Mouse (Mus musculus) spleen, adult 12 weeks (tissue): ENCODE measurements at regions not wholly inside any gene's neighbourhood (a gene's known extent, or its start where the extent isn't known, plus 50 kb on each side); places are given as distances from the start of the nearest gene placed in this dataset.

Experiments used
- DNase-seq: peaks from one replicate; pipeline ENCODE4 v3.0.0; 2022; ENCODE audit warnings: low spot score

DNA sequence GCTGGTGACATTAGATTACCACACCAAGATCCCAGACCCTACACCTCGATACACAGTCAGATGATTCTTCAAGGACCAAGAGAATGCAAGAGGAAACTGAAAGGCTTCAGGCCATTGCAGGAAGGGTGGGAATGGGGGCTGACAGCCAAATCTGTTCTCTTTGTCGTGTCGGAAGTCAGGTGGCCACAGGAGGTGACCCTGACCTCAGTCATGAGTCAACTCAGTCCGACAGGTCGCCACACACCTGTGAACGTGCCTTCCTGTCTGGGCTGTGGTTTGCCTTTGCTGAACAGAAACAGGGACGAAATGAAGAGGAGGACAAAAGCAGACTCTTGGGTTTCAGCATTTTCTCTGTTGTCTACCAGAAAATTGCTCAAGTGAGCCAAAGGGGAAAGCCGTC is 318.3 kb upstream of the Gm26657 start:
- no peak for DNase-seq

DNA sequence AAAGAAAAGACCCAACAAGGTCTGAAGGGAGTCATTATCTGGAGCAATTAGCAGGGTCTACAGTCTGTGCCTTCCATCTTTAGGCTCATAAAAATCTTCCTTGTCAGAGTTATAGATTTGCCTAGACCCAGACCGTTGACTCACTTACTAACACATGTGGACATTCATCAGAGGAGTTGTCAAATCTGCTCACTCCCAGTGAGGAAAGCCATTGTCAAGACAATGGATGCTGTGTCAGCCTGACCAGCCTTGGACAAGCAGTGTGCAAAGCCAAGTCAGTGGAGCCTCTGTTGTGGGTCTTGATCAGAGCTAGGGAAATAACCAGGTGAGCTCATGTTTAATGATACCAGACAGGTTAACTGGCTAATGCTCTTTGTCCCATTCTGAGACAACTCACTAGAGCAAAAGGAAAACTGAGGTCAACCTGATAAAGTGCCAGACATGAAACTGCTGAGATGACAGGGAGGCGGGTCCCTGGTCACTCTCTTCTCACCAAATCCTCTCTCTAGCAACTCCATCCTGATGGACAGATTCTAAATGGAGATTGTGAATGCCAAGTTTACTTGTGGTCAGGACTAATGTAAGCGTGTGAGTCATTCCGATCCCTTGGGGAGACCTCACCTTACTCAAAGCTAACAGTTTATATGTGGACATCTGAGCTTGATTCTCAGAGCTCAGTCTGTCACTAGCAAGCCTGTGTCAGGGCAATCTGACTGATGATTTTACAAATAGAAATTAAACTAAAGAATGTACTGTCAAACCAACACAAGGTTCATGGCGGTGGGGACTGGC is 320.6 kb upstream of the Gm26657 start:
- no peak for DNase-seq

DNA sequence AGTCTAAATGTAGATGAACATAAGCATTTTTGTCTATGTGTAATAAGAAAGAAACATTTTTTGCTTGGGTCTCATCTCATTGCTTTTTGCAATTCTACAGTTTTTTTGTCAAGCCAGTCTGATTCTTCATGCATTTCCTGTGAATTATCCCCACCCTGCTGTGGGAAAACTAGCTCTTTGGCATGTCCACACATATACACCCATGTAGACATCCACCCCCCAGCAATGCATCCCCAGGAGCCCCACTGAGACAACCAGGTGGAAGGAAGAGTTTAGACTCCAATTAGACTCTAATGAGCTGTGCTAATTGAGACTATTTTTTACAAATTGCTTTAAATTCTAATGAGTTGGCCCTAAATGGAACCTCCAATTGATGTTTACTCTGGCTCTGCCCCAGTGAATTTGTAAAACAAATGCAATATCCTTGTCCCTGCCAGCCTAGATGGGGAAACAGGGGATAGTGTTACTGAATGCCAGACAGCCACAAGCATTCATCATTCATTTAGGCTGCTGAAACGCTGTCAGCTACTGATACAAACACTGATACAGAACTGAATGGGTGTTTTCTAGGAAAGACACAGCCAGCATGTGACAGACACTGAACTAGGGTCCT is 328.7 kb upstream of the Gm26657 start:
- no peak for DNase-seq

DNA sequence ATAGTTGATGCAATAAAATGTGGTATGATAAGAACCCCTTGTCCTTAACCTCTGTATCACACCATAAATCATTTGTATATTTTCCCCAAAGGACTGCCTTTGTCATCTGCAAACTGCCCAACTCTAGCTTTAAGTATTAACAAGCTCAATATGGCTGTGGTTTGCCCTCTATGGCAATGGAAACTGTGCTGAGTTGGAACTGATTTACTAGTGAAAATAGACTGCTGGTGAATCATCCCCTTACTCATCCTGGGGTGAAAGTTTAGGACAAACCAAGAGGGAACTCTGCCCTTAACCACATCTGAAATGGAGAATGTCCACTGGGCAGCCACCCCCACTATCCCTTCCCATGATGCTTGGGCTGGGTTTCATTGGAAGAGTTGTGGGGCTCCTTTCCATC is 346.1 kb upstream of the Gm26657 start:
- no peak for DNase-seq

DNA sequence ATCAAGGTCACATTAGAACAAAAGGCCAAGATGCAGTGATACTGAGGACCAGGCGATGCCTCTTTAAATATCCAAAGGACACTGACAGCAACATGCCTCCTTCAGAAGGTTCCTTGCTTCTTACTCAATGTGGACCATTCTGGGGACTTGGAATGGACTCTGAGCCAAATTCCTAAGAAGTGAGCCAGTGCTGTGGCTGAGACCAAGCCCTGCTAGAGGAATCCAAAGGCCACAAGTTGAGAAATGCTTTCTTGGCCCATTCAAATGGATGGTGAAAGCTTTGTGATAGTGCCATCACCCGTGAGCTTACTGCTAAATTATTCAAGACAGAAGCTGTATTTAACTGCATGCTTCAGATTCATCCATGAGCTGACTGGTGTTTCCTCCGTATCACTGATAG is 352.8 kb upstream of the Gm26657 start:
- DNase-seq = no peak

DNA sequence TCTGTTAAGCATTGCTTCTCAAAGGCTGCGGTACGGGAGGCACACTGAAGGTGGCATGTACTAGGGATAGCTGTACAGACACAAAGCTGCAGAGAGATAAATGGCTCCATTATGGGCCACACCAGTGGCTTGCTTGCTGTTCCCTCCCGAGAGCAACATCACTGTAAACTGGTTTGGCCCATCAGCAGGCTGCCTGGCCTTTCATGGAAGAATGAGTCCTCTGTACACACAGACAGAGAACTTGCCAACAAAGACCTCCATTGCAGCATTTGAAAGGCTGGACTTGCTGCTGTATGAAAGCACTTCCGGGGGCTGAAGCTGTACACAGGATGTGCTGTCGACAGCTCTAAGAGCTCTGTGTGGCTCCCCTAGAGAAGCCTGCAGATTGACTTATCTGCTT is 364.1 kb upstream of the Gm26657 start:
- no peak for DNase-seq

DNA sequence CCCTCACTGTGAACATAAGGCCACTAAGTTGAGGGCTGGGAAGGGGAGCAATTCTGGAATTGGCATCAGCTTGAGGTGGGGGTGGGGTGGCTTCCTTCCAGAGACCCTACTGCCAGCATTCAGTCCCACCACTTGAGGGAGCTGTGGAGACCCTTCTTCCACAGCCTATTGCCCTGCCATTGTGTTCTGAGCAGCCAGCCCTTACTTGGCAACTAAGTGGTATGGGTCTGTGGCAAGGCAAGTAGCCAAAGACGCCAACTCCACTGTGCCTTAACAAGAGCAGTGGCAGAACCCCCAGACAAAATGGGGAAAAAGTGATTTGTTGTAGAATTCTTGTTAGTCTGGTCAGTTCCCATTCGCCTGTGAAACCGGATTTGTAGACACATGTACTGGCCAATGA is 365.4 kb upstream of the Gm26657 start:
- no peak for DNase-seq

DNA sequence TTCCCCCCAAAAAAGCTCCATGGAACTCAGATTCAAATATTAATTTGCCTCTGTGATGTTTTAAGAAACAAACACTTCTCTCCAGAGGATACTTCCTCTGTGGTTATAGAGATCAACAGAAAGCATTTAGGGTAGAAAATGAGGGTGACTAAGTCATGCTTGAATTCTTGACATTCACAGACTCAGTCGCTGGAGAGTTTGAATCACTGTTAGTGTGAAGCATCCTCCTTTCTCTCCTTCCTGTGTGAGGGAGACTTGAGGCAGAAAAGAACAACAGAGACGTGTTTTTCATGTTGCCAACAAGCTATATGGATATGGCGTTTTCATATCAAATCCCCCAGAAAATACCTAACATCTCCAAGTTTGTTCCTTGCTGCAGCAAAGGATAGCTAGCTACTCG is 366.1 kb upstream of the Gm26657 start:
- no peak for DNase-seq

DNA sequence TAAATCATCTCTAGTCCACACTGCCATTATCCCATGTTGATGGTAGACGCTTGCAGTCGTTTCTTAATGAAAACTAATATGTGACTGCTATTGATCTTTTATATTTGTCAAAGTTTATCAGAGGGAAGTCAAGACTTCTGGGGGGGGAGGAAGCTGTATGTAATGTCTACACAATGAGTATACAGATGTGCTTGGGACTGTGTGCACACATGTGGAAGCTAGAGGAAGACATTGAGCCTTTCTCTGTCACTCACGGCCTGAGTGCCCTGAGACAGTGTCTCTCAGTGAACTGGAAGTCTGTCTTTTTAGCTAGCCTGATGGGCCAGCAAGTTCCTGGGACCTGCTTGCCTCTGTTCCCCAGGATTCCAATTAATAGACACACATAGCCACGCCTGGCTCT is 366.7 kb upstream of the Gm26657 start:
- no peak for DNase-seq

DNA sequence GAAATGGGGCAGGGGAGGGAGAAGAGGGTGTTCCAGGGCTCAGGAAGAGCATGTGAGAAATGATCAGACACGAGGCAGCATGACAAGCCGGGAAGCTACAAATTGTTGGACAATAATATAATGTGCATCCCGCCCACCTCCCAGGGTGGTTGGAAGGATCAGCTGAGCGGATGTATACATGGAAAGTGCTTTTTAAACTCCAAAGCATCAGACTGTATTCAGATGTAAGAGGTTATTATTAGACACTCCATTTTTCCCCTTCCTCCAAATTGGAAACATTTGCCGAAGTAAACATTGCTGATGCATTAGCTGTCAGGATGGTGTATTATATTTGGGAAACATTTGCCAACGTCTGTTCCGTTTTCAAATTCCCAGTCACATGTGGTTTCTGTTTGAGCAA is 367.2 kb upstream of the Gm26657 start:
- no peak for DNase-seq

DNA sequence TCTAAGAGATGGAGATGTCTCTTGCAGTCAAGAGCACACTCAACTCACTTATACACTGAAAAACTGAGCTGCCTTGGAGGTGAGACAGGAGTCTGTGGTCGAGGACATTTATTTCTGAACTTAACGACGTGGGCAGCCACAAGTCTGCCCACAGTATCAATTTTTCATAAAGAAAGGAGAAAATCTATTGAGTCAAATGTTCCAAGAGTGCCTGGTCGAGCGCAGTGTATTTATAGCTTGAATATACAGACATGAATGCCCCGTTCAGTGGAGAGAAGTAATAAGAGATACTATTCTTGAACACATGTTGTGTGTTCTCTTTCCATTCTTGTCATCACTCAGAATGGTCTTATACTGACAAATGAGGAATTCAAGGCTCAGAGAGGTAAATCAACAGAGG is 375.3 kb upstream of the Gm26657 start:
- no peak for DNase-seq

DNA sequence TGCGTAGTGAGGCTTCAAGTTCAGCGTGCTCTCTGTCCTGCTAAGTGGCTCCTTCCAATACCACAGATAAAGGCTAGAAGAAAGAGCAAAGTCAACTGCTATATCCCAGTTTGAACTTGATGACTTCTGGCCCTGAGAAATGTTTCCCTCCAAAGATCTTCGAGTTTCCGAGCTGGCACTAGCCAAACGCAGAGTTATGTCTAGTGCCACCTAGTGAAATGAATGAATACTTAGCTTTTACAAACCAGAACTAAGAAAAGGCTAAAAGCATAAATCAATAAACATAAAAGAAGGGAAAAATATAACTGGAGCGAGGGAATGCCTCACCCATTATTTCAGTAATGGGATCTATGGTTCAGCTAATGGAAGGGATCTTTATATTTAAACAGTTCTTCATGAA is 377.7 kb upstream of the Gm26657 start:
- no peak for DNase-seq

DNA sequence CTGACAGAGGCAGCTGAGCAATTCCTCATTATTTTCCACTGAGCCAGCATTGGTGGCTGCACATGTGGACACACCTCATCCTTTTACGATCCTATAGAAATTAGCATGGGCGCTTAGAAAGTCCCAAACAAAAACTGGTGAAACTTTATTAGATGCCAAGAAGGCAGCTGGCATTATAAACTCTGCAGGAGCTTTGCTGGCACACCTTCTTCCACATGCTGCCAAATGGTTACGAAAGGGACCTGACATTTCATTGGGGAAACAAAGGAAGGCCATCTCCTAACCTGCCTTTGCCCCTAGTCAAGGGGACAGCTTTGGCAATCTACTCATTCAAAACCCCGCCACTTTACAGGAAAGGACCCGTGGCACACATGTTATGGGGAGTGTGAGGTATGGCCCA is 390.7 kb upstream of the Gm26657 start:
- DNase-seq = no peak

DNA sequence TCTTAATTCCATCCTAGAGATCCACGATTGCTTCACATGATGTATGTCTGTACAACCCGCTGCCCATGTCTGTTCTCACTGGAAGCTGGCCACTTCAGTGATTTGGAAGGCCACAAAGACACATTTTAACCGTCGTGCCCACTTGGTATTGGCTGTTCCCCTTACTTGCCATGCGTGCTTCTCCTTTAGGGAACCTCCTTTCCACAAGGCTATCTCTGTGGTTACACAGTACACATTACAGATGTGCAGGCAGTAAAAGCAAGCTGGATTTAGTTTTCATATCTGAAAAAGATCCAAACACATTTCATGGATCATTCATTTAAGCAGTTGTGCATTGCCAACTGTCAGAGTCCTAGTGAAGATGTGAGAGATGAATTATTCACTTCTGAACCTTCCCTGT is 414.7 kb upstream of the Gm26657 start:
- no peak for DNase-seq

DNA sequence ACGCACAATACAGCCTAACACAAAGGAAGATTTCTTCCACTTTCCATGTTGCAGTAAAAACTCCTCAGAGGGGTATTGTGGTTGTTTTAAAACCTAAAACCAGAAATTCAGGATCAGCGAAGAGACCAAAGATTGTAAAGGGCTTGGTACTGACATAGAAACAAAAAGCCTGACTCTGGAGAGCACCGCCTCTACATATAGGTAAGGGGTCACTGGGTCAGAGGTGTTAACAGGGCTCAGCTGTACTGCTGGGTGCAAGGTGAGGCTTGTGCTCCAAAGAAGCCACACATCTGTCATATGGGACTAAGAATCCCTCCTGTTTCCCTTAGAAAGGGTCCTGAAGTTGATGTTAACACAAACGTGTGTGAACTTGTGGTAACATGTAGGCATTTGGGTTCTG is 420.7 kb upstream of the Gm26657 start:
- no peak for DNase-seq

DNA sequence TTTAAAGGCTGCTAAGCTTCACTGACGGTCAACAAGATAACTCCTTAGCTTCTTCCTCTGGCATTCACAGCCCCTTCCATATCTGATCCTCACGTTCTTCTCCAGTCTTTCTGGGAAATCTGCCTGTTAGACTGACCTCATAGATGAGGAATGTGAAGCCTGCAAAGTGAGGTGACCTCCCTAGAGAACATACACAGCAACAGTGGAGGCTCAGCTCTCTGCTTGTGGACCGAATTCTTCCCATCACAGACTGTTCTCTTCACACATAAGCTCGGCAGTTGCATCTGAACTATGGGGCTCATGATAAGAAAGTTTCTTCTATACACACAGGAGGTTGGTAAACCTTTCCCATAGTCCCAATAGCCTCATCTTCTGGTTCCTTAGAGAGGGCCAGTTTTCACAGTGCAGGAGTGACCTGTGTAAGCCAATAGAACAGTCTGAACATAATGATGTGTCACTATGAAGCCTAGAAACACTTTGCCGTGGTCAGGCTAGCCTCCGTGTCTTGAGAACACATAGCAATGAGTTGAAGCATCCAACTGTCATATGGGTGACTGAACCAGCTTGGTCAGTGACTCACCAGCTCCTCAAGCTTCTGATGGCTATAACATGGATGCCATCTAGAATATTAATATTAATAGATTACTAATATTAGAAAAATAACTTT is 434.1 kb upstream of the Gm26657 start:
- no peak for DNase-seq

DNA sequence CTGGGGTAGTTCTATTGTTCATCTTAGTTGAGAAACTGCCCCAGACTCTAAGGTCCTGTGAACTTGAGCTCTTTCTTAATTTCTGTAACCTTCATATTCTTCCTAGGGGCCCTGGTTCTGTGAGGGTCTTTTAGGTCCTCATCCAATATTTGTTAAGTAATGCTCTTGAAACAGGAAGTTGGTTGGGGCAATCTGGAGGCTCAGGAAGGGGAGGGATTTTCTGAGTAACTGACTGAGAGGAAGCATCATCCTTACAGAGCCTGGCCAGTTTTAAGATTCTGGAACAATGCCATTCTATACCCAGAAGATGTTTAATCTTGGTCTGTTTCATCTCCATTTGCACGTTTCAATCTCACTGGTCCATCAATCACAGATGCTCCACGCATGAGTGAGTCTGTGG is 435.6 kb upstream of the Gm26657 start:
- no peak for DNase-seq

DNA sequence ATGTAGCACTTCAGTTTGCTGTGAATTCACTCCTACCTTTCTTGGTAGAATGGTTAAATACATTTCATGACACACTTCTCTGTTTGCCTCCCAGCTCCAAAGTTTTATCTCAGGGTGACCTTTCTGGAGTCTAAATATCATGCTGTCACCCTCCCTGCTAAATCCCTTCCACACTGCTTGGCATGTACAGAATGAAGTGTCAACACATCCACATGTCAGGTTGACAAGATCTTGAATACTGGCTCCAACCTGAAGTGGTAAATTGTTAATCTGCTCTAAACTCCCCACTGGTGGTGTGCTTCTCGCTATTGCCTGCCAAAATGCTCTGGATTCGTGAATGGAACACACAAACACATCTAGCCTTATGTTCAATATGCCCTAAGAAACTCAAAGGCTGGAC is 451.9 kb upstream of the Gm26657 start:
- no peak for DNase-seq

DNA sequence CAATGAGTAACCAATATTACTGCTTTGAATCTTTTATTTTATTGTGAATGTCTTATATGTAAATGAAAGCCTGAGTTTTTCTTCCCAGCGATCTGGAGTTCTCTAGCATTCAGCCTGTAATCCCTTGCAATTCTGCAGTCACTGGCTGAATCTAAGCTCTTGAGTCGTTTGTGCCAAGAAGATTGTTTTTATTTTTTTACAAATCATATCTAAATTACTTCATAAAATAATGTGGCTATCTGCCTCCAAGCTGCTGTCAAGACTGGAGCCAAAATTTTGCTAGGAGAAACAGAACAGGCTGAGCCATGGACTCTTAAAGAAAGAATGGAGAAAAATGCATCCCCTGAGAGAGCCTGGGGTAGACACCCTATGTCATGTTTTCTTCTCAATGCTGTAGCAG is 455.4 kb upstream of the Gm26657 start:
- DNase-seq = no peak

DNA sequence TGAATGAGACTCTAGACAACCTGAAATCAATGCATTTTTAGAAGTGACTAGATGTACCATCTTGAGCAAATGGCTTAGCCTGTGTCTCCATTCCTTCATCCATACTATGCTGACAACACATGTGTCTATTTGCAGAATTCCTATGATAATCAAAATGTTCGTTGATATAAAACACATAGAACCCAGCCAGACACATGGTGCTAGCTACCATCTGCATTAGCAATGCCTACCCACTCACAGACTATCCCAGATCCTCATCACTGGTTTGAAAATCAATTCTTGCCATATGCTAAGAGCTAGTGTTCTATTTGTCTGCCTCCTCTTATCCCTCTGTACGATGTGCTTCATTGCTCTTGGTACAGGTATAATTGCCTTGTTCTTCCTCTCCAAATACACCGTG is 464.0 kb upstream of the Gm26657 start:
- no peak for DNase-seq

DNA sequence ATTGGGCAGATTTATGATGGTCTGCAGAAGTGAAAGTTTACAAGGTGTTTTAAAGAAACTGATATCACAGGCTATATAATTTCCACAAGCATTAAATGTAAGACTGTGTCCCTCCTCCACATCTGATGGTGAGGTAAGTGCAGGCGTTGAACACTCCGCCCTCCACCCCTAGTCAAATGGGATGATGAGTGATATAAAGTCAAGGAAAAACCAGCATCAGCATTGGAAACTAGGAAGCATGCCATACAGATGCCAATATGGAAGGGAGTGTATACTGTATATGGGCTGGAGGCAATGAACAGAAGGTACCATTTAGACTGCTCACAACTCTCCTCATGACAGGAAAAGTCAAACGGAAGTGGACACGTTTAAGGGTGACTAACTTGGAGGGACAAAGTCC is 468.5 kb upstream of the Gm26657 start:
- no peak for DNase-seq

DNA sequence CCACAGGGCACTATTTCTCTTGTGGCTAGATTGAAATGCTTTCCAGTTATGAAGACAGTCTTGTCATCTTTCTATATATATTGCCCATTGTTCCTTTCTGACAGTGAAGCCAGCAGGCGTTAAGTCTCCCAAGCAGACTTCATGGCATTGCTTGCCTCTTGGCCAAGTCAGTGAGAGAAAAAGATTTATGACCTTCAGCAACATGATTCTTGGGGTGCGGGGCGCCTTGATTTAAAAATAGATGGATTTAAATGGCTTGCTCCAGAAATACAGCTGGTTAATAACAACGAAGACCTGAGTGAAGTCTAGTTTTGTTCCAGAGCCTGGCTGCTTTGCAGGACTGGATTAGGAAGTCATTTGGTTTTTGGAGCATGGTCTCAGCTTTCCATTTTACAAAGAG is 475.2 kb upstream of the Gm26657 start:
- DNase-seq = no peak

DNA sequence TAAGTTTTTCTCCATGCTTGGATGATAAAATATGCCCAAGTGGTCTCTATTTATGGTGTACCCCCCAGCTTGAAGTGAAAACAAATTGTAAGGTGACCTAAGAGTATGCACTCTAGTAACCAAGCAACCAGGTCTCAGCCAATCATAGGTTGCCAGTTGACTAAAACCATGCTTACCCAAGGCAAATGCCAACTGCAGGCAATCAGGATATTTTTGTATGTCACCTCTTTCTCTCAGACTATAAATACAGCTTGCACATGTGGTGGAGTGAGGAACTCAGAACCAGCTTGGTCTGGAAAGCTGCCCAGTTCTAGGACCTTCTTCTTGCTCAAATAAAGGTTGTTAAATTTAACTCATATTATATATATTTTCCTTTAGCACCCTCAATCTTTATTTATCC is 476.0 kb upstream of the Gm26657 start:
- no peak for DNase-seq

DNA sequence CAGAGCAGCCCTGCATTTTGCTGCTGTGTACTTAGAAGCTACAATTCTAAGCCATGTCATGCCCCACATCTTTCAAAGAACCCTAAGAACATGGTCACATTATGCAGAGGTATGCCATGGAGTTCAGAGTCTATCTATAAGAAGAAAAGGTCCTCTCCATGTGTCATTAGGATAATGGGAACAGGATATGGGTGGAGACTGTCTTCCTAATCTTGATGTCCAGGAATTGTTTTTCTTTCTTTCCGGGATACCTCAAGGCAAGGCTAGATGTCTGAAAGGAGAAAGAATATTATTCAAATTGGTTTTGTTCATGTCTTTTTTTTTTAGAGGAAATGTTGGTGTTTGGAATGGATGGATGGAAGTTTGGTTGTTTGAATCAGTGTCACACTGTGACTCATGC is 477.3 kb upstream of the Gm26657 start:
- no peak for DNase-seq
